Comparison of ENCODE assay signal across 11 mouse cellular contexts in the genomic region with DNA sequence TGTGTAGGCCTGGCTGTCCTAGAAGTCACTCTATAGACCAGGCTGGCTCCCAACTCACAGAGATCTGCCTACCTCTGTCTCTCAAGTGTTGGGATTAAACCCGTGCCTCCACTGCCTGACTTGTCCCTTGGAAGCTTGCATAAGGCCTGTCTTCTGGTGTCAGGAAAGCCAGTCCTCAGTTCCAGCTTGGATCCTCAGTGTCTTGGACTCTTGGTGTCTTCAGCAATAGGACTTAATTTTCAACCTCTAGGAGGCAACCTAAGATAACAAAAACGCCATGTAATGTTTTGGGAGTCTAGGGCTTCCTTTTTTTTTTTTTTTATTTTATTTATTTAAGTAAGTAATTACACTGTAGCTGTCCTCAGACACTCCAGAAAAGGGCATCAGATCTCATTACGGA. TPM values are rescaled to one million over a fixed set of nuclear protein-coding genes. Genes with fewer than 3 reads are reported as not detected.
DNase-seq lines count a peak whose midpoint lies in the region; ATAC-seq and TF ChIP-seq lines count a peak whose summit lies in the region.
"Had no signal": no experiment of that assay in that cellular context is flagged by ENCODE, and none has a peak within 500 bp of the region (broad histone marks: within the 10 kb centered on the region; RNA-seq: fewer than 3 reads in every experiment).

No protein-coding gene starts in this region.

- H3K27ac ChIP-seq in kidney, postnatal 0 days, result no peak overlapping the region
- H3K27ac ChIP-seq: liver, embryonic 14.5 days had no signal

- H3K9ac ChIP-seq in kidney, postnatal 0 days (ENCODE audit: low read depth, low read length), result no peak overlapping the region
- H3K9ac ChIP-seq: liver, embryonic 14.5 days had no signal

- DNase-seq in kidney, postnatal 0 days (ENCODE audit: low spot score), result peak; percentile 62
- no peak for DNase-seq in kidney, postnatal 10 days
- DNase-seq in 3T3-L1 (ENCODE audit: low read depth, low spot score) (peak; percentile 56), 416B (ENCODE audit: low read depth) (peak; percentile 67), ZHBTc4 (ENCODE audit: low read depth, low spot score) (peak; percentile 21)
- no peak for DNase-seq in kidney, postnatal 36 days
- DNase-seq in frontal cortex, postnatal 36 days (ENCODE audit: low spot score in 2 of 2), result no peak
- DNase-seq: adrenal gland, postnatal 14 days; cerebellum, adult 11 months; heart, postnatal 36 days had no signal

- no peaks in the 10 kb centered on the region for H3K27me3 ChIP-seq in kidney, postnatal 0 days (ENCODE audit: insufficient read depth, low read length)

- no peaks in the 10 kb centered on the region for H3K36me3 ChIP-seq in kidney, postnatal 0 days (ENCODE audit: insufficient read depth, low read length)

- no peak overlapping the region for H3K4me2 ChIP-seq in kidney, postnatal 0 days (ENCODE audit: low read length)

- TF ChIP-seq CTCF in kidney, postnatal 0 days (IDR thresholded peaks at IDR 0.05; ENCODE audit: low read depth), result peak; percentile 50

- no peak overlapping the region for H3K4me3 ChIP-seq in kidney, postnatal 0 days (replicated peaks; ENCODE audit: low read depth, low read length)

- peaks cover 8% of the 10 kb centered on the region; the same call in 1 of the 2 replicates for H3K4me1 ChIP-seq in kidney, postnatal 0 days (replicated peaks; ENCODE audit: insufficient read depth, low read length)

- 53% methylated on average over 3 of the region's 3 CpGs for WGBS in kidney, postnatal 0 days

- ATAC-seq in kidney, postnatal 0 days (replicated peaks; ENCODE audit: low FRiP score, low read depth), result no peak

- H3K9me3 ChIP-seq in kidney, postnatal 0 days (replicated peaks; ENCODE audit: low read length), result no peaks in the 10 kb centered on the region

RNA-seq across cellular contexts. Expression of a gene that starts 22.0 kb away (rescaled TPM):
- 79.2 and 83.7 TPM in 2 replicates for polyA plus RNA-seq in kidney, postnatal 0 days (2015; fragmentation: Nextera tagmentation; extraction: Ambion mirVana)

RNA-seq across cellular contexts. Expression of a gene that starts 39.7 kb away (rescaled TPM):
- polyA plus RNA-seq in kidney, postnatal 0 days (2015; fragmentation: Nextera tagmentation; extraction: Ambion mirVana), result 8.9 and 9.2 TPM in 2 replicates

Comparison
In these comparisons a context has a peak if more than half of its experiments do, and no peak if none do; other contexts are left out.
1. DNase-seq: peak in kidney, postnatal 0 days (single experiment), 3T3-L1 (single experiment), 416B (single experiment) and ZHBTc4 (single experiment); none in kidney, postnatal 10 days (single experiment), kidney, postnatal 36 days (0 of 2) and frontal cortex, postnatal 36 days (0 of 2).